Mouse (Mus musculus) embryonic facial prominence, embryonic 15.5 days (tissue): ENCODE data around the gene Rab3gap2. TPM values are rescaled to one million over a fixed set of nuclear protein-coding genes. Genes with fewer than 3 reads are reported as not detected.

Experiments used
- ATAC-seq: fragments of 200-750 bp; cut with Nextera tagmentation; 2 replicates; pipeline ENCODE4 v1.8.0; 2017; ENCODE audit warnings: low read depth, moderate TSS enrichment; ENCODE audit not compliant: insufficient number of reproducible peaks, low FRiP score, low TSS enrichment
- H3K27ac ChIP-seq: fragments of 300-500 bp; sonication (generic); replicated peaks from 2 replicates; pipeline ENCODE4 v1.5.1; 2015; ENCODE audit warnings: mild to moderate bottlenecking, inconsistent platforms
- H3K27me3 ChIP-seq: fragments of 300-500 bp; sonication (generic); 2 replicates; pipeline ENCODE4 v1.6.1; 2015; ENCODE audit warnings: inconsistent platforms
- H3K36me3 ChIP-seq: fragments of 300-500 bp; sonication (generic); 2 replicates; pipeline ENCODE4 v1.6.1; 2015; ENCODE audit warnings: mild to moderate bottlenecking, inconsistent platforms
- H3K4me1 ChIP-seq: fragments of 300-500 bp; sonication (generic); 2 replicates; pipeline ENCODE4 v1.6.1; 2015; ENCODE audit warnings: inconsistent platforms
- H3K4me2 ChIP-seq: fragments of 300-500 bp; sonication (generic); replicated peaks from 2 replicates; pipeline ENCODE4 v1.6.1; 2015; ENCODE audit warnings: mild to moderate bottlenecking, inconsistent platforms
- H3K4me3 ChIP-seq: fragments of 300-500 bp; sonication (generic); replicated peaks from 2 replicates; pipeline ENCODE4 v1.5.1; 2015; ENCODE audit warnings: mild to moderate bottlenecking, inconsistent platforms
- H3K9ac ChIP-seq: fragments of 300-500 bp; sonication (generic); 2 replicates; pipeline ENCODE4 v1.6.1; 2015; ENCODE audit warnings: inconsistent platforms
- H3K9me3 ChIP-seq: fragments of 300-500 bp; sonication (generic); replicated peaks from 2 replicates; pipeline ENCODE4 v1.6.1; 2016; ENCODE audit warnings: inconsistent platforms
- WGBS: fragments of 180-500 bp; shearing (Covaris S2); methylation state at CpG from one replicate; pipeline ENCODE4 v1.1.7; 2015; 5-methylcytosine and 5-hydroxymethylcytosine counted together
- microRNA counts: library from miRNA; unstranded; fragments of <30 nt; microRNA quantifications from one replicate; lab custom pipeline; 2016
- microRNA-seq: library from miRNA; unstranded; fragments of <30 nt; microRNA quantifications from one replicate; pipeline ENCODE4, GENCODE M21; 2016; ENCODE audit warnings: borderline number of aligned reads
- polyA plus RNA-seq: library from polyadenylated mRNA; unstranded; fragments of >200 nt; fragmentation: Nextera tagmentation; extraction: Ambion mirVana; gene quantifications from 2 replicates; pipeline ENCODE4 v1.2.1, GENCODE M21; 2015

Gene Rab3gap2
- polyA plus RNA-seq, 1 experiment from 2014 or later: 22.0 TPM

DNA sequence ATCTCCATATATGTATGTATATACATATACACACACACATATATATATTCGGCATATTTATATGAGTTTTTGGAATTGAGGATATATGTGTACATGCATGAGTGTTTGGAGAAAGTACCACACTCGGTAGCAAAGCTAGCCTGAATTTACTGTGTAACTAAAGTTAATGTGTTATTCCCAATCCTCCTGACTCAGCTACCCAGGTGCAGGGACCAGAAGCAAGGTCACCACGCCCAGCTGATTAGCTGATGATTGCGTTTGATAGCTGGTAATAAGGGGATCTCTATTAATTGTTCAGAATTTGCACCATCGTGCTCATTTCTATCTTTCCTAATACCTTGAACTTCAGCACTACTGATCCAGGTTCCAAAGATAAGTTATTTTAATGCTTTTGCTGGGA, 129.7 kb downstream of the Rab3gap2 start:
- H3K4me2 ChIP-seq: no peak overlapping the region
- no peak for ATAC-seq
- peaks cover 14% of the 10 kb centered on the region for H3K4me1 ChIP-seq
- peaks cover 5% of the 10 kb centered on the region; the same call in 1 of the 2 replicates for H3K36me3 ChIP-seq
- H3K9ac ChIP-seq: no peak overlapping the region
- no peaks in the 10 kb centered on the region for H3K27me3 ChIP-seq
- H3K27ac ChIP-seq: no peak overlapping the region
- no peak overlapping the region for H3K4me3 ChIP-seq
- H3K9me3 ChIP-seq: no peaks in the 10 kb centered on the region
- 82% methylated on average over 5 of the region's 5 CpGs for WGBS

DNA sequence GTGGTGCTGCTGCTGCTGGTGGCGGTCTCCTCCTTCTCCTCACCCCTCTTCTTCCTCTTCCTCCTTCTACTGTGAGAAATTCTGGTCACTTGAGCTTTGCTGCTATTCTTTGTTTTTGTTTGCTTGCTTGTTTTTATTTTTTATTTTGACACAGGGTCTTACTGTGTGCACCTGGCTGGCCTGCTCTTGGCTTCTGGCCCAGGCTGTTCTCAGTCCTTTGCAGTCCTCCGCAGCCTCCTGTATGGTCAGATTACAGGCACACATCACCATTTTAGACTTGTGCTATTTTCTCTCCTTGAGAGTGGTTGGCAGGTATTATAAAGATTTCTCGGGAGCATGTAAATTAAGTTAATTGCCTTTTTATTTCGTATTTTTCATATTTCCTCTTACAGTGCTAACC, 130.2 kb downstream of the Rab3gap2 start:
- Histone ChIP-seq H3K27me3 (no peaks in the 10 kb centered on the region), H3K27ac (no peak overlapping the region), H3K9me3 (no peaks in the 10 kb centered on the region), H3K9ac (no peak overlapping the region), H3K4me2 (no peak overlapping the region), H3K36me3 (peaks cover 9% of the 10 kb centered on the region; the same call in 1 of the 2 replicates), H3K4me3 (no peak overlapping the region), H3K4me1 (peaks cover 14% of the 10 kb centered on the region)
- ATAC-seq: no peak
- WGBS: 84% methylated on average over 4 of the region's 4 CpGs

DNA sequence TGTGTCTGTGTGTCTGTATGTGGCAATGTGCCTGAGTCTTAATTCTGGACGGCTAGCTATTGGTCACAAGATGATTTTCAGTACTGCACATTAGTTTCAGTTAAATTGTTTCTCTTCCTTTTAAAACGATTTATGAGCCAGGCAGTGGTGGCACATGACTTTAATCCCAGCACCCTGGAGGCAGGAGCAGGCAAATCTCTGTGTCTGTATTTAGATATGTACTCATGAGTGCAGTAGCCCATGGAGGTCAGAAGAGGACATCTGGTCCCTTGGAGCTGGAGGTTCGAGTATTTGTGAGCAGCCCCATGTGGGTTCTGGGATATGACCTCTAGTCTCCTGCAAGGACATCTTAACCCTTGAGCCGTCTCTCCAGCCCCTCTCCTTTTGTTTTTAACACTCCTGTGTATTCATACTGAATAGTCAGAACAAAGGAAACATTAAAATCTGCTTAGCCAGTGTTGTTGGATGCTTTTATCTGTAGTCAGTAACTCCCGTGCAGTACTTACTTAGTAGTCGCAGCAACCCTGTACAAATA, 131.4 kb downstream of the Rab3gap2 start:
- no peak overlapping the region for H3K27ac ChIP-seq
- no peaks in the 10 kb centered on the region for H3K27me3 ChIP-seq
- H3K36me3 ChIP-seq: peaks cover 15% of the 10 kb centered on the region
- no peak for ATAC-seq
- no peak overlapping the region for H3K4me3 ChIP-seq
- no peak overlapping the region for H3K4me2 ChIP-seq
- H3K4me1 ChIP-seq: peaks cover 9% of the 10 kb centered on the region
- no peaks in the 10 kb centered on the region for H3K9me3 ChIP-seq
- no peak overlapping the region for H3K9ac ChIP-seq
- 78% methylated on average over 6 of the region's 6 CpGs for WGBS

MicroRNAs encoded within 50 kb of the gene (microRNA counts, 519-probe panel; counts per million panel counts)
- microRNA mmu-miR-194 (lab: Ali Mortazavi, UCI) (2,201 counts per million, percentile 49 among the panel's probes with 10 or more counts), microRNA mmu-miR-664 (lab: Ali Mortazavi, UCI) (1,616 counts per million, percentile 16 among the panel's probes with 10 or more counts)

Small RNA genes within 50 kb of the gene (microRNA-seq; reads per million reads assigned to microRNA genes)
- gene Mir194-1: 3.1 reads per million, percentile 14 among the genes with 10 or more reads in this experiment
- gene Mir215: 21.4 reads per million, percentile 38 among the genes with 10 or more reads in this experiment
- gene Mir664: 10.0 reads per million, percentile 29 among the genes with 10 or more reads in this experiment

Other genes with a start within 250 kb of the Rab3gap2 start
- gene Mark1, start 204.5 kb upstream of the Rab3gap2 start, polyA plus RNA-seq: 4.3 and 4.5 TPM in 2 replicates
- gene Iars2, start 125.3 kb downstream of the Rab3gap2 start, polyA plus RNA-seq: 24.4 and 25.1 TPM in 2 replicates
- gene Bpnt1, start 128.0 kb downstream of the Rab3gap2 start, polyA plus RNA-seq: 25.1 and 31.6 TPM in 2 replicates
- gene Eprs, start 158.9 kb downstream of the Rab3gap2 start, polyA plus RNA-seq: 144 and 145 TPM in 2 replicates